Mouse (Mus musculus): ENCODE measurements around the gene Kat5.
A peak's percentile ranks its signal among the peaks of the same experiment; 100 is the strongest.

The Kat5 gene

GRCm38 (mm10) chr19:5609547-5610404 lies at the start of gene Kat5:
TSS of gene Kat5 (minus strand) at chr19:5610237.
- peak; percentile 83 to 91 for DNase-seq

- no peak for DNase-seq
Observed at GRCm38 (mm10) chr19:5654720-5655298, 44.8 kb upstream of the Kat5 start.

GRCm38 (mm10) chr19:5653969-5654719 lies 44.1 kb upstream of the Kat5 start:
- DNase-seq, result no peak

GRCm38 (mm10) chr19:5652570-5652969 lies 42.5 kb upstream of the Kat5 start:
- no peak for DNase-seq

GRCm38 (mm10) chr19:5651502-5652274 lies 41.7 kb upstream of the Kat5 start:
- no peak for DNase-seq

GRCm38 (mm10) chr19:5649298-5649741 lies 39.3 kb upstream of the Kat5 start:
- DNase-seq, result no peak

GRCm38 (mm10) chr19:5648401-5649297 lies 38.6 kb upstream of the Kat5 start:
- DNase-seq, result peak; percentile 78 to 81

GRCm38 (mm10) chr19:5647791-5648190 lies 37.8 kb upstream of the Kat5 start:
- no peak for DNase-seq

GRCm38 (mm10) chr19:5646731-5647330 lies 36.8 kb upstream of the Kat5 start:
- no peak for DNase-seq

- DNase-seq, result no peak
Observed at GRCm38 (mm10) chr19:5645280-5645679, 35.2 kb upstream of the Kat5 start.

- DNase-seq, result no peak
Observed at GRCm38 (mm10) chr19:5641641-5642040, 31.6 kb upstream of the Kat5 start.

GRCm38 (mm10) chr19:5641021-5641420 lies 31.0 kb upstream of the Kat5 start:
- no peak for DNase-seq

- no peak for DNase-seq
Observed at GRCm38 (mm10) chr19:5640339-5640738, 30.3 kb upstream of the Kat5 start.

GRCm38 (mm10) chr19:5638416-5639005 lies 28.5 kb upstream of the Kat5 start:
- no peak for DNase-seq

GRCm38 (mm10) chr19:5637069-5638047 lies 27.3 kb upstream of the Kat5 start, which contains the start of gene Rela:
TSS of gene Rela (plus strand) at chr19:5637483.
- peak; percentile 81 to 92 for DNase-seq

GRCm38 (mm10) chr19:5636571-5637041 lies 26.6 kb upstream of the Kat5 start:
- peak in 1 of 2 experiments; percentile 44 for DNase-seq

GRCm38 (mm10) chr19:5636036-5636570 lies 26.1 kb upstream of the Kat5 start:
- DNase-seq, result no peak

GRCm38 (mm10) chr19:5632120-5632519 lies 22.1 kb upstream of the Kat5 start:
- DNase-seq, result no peak

GRCm38 (mm10) chr19:5629907-5630306 lies 19.9 kb upstream of the Kat5 start:
- DNase-seq, result no peak
